Mouse (Mus musculus) hindbrain, embryonic 12.5 days (tissue): ENCODE results near the gene Sycp1. TPM values are rescaled to one million over a fixed set of nuclear protein-coding genes. Genes with fewer than 3 reads are reported as not detected.

Experiments used
- ATAC-seq: fragments of 200-750 bp; cut with Nextera tagmentation; 2 replicates; pipeline ENCODE4 v1.8.0; 2017; ENCODE audit warnings: moderate TSS enrichment; ENCODE audit not compliant: low FRiP score
- H3K27ac ChIP-seq: fragments of 300-500 bp; sonication (generic); 2 replicates; pipeline ENCODE4 v1.5.1; 2016; ENCODE audit warnings: mild to moderate bottlenecking
- H3K27me3 ChIP-seq: fragments of 300-500 bp; sonication (generic); 2 replicates; pipeline ENCODE4 v1.6.1; 2016; ENCODE audit warnings: mild to moderate bottlenecking
- H3K36me3 ChIP-seq: fragments of 300-500 bp; sonication (generic); 2 replicates; pipeline ENCODE4 v1.6.1; 2016; ENCODE audit warnings: mild to moderate bottlenecking
- H3K4me1 ChIP-seq: fragments of 300-500 bp; sonication (generic); 2 replicates; pipeline ENCODE4 v1.6.1; 2016
- H3K4me2 ChIP-seq: fragments of 300-500 bp; sonication (generic); replicated peaks from 2 replicates; pipeline ENCODE4 v1.6.1; 2016; ENCODE audit warnings: mild to moderate bottlenecking
- H3K4me3 ChIP-seq: fragments of 300-500 bp; sonication (generic); 2 replicates; pipeline ENCODE4 v1.5.1; 2016; ENCODE audit warnings: mild to moderate bottlenecking
- H3K9ac ChIP-seq: fragments of 300-500 bp; sonication (generic); 2 replicates; pipeline ENCODE4 v1.6.1; 2016; ENCODE audit warnings: mild to moderate bottlenecking, moderate library complexity
- H3K9me3 ChIP-seq: fragments of 300-500 bp; sonication (generic); replicated peaks from 2 replicates; pipeline ENCODE4 v1.6.1; 2016; ENCODE audit warnings: mild to moderate bottlenecking
- WGBS: fragments of 180-500 bp; shearing (Covaris S2); methylation state at CpG from one replicate; pipeline ENCODE4 v1.1.7; 2016; 5-methylcytosine and 5-hydroxymethylcytosine counted together
- polyA plus RNA-seq: library from polyadenylated mRNA; unstranded; fragments of >200 nt; fragmentation: Nextera tagmentation; extraction: Ambion mirVana; gene quantifications from 2 replicates; pipeline ENCODE4 v1.2.1, GENCODE M21; 2016

The Sycp1 gene
- polyA plus RNA-seq, 1 experiment from 2014 or later, result not detected

GRCm38 (mm10) chr3:102938100-102938499 lies 2.2 kb upstream of the Sycp1 start:
- peaks cover 10% of the 10 kb centered on the region; the same call in 1 of the 2 replicates for H3K9me3 ChIP-seq
- no peaks in the 10 kb centered on the region for H3K36me3 ChIP-seq
- H3K9ac ChIP-seq, result no peak overlapping the region
- H3K27ac ChIP-seq, result no peak overlapping the region
- H3K27me3 ChIP-seq, result no peaks in the 10 kb centered on the region
- H3K4me2 ChIP-seq, result no peak overlapping the region
- ATAC-seq, result no peak
- 90% methylated on average over 1 of the region's 1 CpGs for WGBS
- H3K4me3 ChIP-seq, result no peak overlapping the region
- no peaks in the 10 kb centered on the region for H3K4me1 ChIP-seq

GRCm38 (mm10) chr3:102899136-102899535 lies 36.8 kb downstream of the Sycp1 start:
- H3K27me3 ChIP-seq, result no peaks in the 10 kb centered on the region
- no peaks in the 10 kb centered on the region for H3K4me1 ChIP-seq
- no peak for ATAC-seq
- H3K9ac ChIP-seq, result no peak overlapping the region
- no peaks in the 10 kb centered on the region for H3K36me3 ChIP-seq
- no peak overlapping the region for H3K4me2 ChIP-seq
- no peaks in the 10 kb centered on the region for H3K9me3 ChIP-seq
- H3K4me3 ChIP-seq, result no peak overlapping the region
- no peak overlapping the region for H3K27ac ChIP-seq
- WGBS, result 95% methylated on average over 1 of the region's 1 CpGs

GRCm38 (mm10) chr3:102880529-102880928 lies 55.4 kb downstream of the Sycp1 start:
- Histone ChIP-seq H3K4me3 (no peak overlapping the region), H3K9me3 (no peaks in the 10 kb centered on the region), H3K9ac (no peak overlapping the region), H3K36me3 (no peaks in the 10 kb centered on the region), H3K4me1 (no peaks in the 10 kb centered on the region), H3K4me2 (no peak overlapping the region), H3K27me3 (no peaks in the 10 kb centered on the region), H3K27ac (no peak overlapping the region)
- ATAC-seq, result no peak
- 76% methylated on average over 4 of the region's 4 CpGs for WGBS

- Histone ChIP-seq H3K4me2 (no peak overlapping the region), H3K27ac (no peak overlapping the region), H3K4me1 (no peaks in the 10 kb centered on the region), H3K4me3 (no peak overlapping the region), H3K9ac (no peak overlapping the region), H3K27me3 (no peaks in the 10 kb centered on the region), H3K9me3 (no peaks in the 10 kb centered on the region), H3K36me3 (no peaks in the 10 kb centered on the region)
- no peak for ATAC-seq
Measured at GRCm38 (mm10) chr3:102848661-102849060, 87.2 kb downstream of the Sycp1 start.

GRCm38 (mm10) chr3:102842386-102842785 lies 93.5 kb downstream of the Sycp1 start:
- ATAC-seq, result no peak
- Histone ChIP-seq H3K9ac (no peak overlapping the region), H3K4me2 (no peak overlapping the region), H3K27ac (no peak overlapping the region), H3K4me3 (no peak overlapping the region), H3K36me3 (no peaks in the 10 kb centered on the region), H3K4me1 (no peaks in the 10 kb centered on the region), H3K9me3 (no peaks in the 10 kb centered on the region), H3K27me3 (no peaks in the 10 kb centered on the region)
- 62% methylated on average over 1 of the region's 1 CpGs for WGBS

- H3K4me2 ChIP-seq, result no peak overlapping the region
- H3K36me3 ChIP-seq, result no peaks in the 10 kb centered on the region
- 19% methylated on average over 3 of the region's 3 CpGs for WGBS
- H3K9me3 ChIP-seq, result no peaks in the 10 kb centered on the region
- ATAC-seq, result no peak
- no peaks in the 10 kb centered on the region for H3K4me1 ChIP-seq
- H3K4me3 ChIP-seq, result no peak overlapping the region
- no peak overlapping the region for H3K9ac ChIP-seq
- no peak overlapping the region for H3K27ac ChIP-seq
- H3K27me3 ChIP-seq, result no peaks in the 10 kb centered on the region
Measured at GRCm38 (mm10) chr3:102803937-102804336, 132.0 kb downstream of the Sycp1 start.

- Histone ChIP-seq H3K9me3 (no peaks in the 10 kb centered on the region), H3K9ac (no peak overlapping the region), H3K4me2 (no peak overlapping the region), H3K4me1 (no peaks in the 10 kb centered on the region), H3K27me3 (no peaks in the 10 kb centered on the region), H3K36me3 (no peaks in the 10 kb centered on the region), H3K27ac (no peak overlapping the region), H3K4me3 (no peak overlapping the region)
- 52% methylated on average over 4 of the region's 4 CpGs for WGBS
- ATAC-seq, result no peak
Measured at GRCm38 (mm10) chr3:102787369-102787768, 148.5 kb downstream of the Sycp1 start.

GRCm38 (mm10) chr3:102782618-102783017 lies 153.3 kb downstream of the Sycp1 start, which contains the start of gene Tshb:
TSS of gene Tshb (minus strand) at chr3:102782718.
- no peaks in the 10 kb centered on the region for H3K9me3 ChIP-seq
- no peak within 1 kb of the TSS for H3K4me2 ChIP-seq
- no peak for ATAC-seq
- H3K27ac ChIP-seq, result no peak within 1 kb of the TSS
- H3K36me3 ChIP-seq, result no peaks in the 10 kb centered on the region
- no peak within 1 kb of the TSS for H3K4me3 ChIP-seq
- H3K4me1 ChIP-seq, result no peaks in the 10 kb centered on the region
- 78% methylated on average over 2 of the region's 2 CpGs for WGBS
- H3K9ac ChIP-seq, result no peak within 1 kb of the TSS
- no peaks in the 10 kb centered on the region for H3K27me3 ChIP-seq

- H3K27me3 ChIP-seq, result no peaks in the 10 kb centered on the region
- H3K4me3 ChIP-seq, result no peak overlapping the region
- H3K4me1 ChIP-seq, result no peaks in the 10 kb centered on the region
- ATAC-seq, result no peak
- no peaks in the 10 kb centered on the region for H3K36me3 ChIP-seq
- 79% methylated on average over 4 of the region's 4 CpGs for WGBS
- H3K9ac ChIP-seq, result no peak overlapping the region
- H3K9me3 ChIP-seq, result no peaks in the 10 kb centered on the region
- no peak overlapping the region for H3K4me2 ChIP-seq
- H3K27ac ChIP-seq, result no peak overlapping the region
Measured at GRCm38 (mm10) chr3:102773018-102773417, 162.9 kb downstream of the Sycp1 start.

Other genes starting within 250 kb of the Sycp1 start
- gene Tspan2, start 201.6 kb downstream of the Sycp1 start, polyA plus RNA-seq, result 7.5 and 8.0 TPM in 2 replicates
- gene Tshb, start 153.4 kb downstream of the Sycp1 start, polyA plus RNA-seq, result 0.07 and 0.17 TPM in 2 replicates
- not detected in 2 replicates for gene Nr1h5, start 28.0 kb upstream of the Sycp1 start, polyA plus RNA-seq
- 71.7 and 89.3 TPM in 2 replicates for gene Sike1, start 59.6 kb upstream of the Sycp1 start, polyA plus RNA-seq
- 499 and 526 TPM in 2 replicates for gene Csde1, start 84.3 kb upstream of the Sycp1 start, polyA plus RNA-seq
- 124 and 127 TPM in 2 replicates for gene Nras, start 122.2 kb upstream of the Sycp1 start, polyA plus RNA-seq
- gene Ampd1, start 137.9 kb upstream of the Sycp1 start, polyA plus RNA-seq, result 0.48 TPM in 1 of 2 replicates, not detected in the other
- gene Dennd2c, start 166.5 kb upstream of the Sycp1 start, polyA plus RNA-seq, result 3.6 and 4.3 TPM in 2 replicates
- gene Bcas2, start 235.6 kb upstream of the Sycp1 start, polyA plus RNA-seq, result 226 and 235 TPM in 2 replicates